Mouse (Mus musculus): ENCODE results near the gene Pomp. TPM values are rescaled to one million over a fixed set of nuclear protein-coding genes. Genes with fewer than 3 reads are reported as not detected.

Pomp gene
- total and polyA plus RNA-seq, 2 experiments from 2014 or later: 116 to 312 TPM

- TF ChIP-seq EP300 (IDR thresholded peaks at IDR 0.05; ENCODE audit: low read depth): no peak
- no peak for TF ChIP-seq CTCF (IDR thresholded peaks at IDR 0.05; ENCODE audit: low read depth)
- no peaks in the 10 kb centered on the region for H3K27me3 ChIP-seq (ENCODE audit: control insufficient read depth, insufficient read depth, low read length)
- DNase-seq (ENCODE audit: low spot score) (no peak), ATAC-seq (ENCODE audit: insufficient read depth, low read depth) (no peak)
- H3K4me2 ChIP-seq (ENCODE audit: low read depth, low read length): no peak overlapping the region
- no peak overlapping the region for H3K4me3 ChIP-seq (ENCODE audit: low read depth, low read length)
- no peaks in the 10 kb centered on the region for H3K36me3 ChIP-seq (replicated peaks; ENCODE audit: control insufficient read depth, insufficient read depth, low read length)
- H3K9me3 ChIP-seq (replicated peaks; ENCODE audit: control insufficient read depth, low read length): peaks cover 12% of the 10 kb centered on the region
- no peak overlapping the region for H3K9ac ChIP-seq (replicated peaks; ENCODE audit: low read depth, low read length)
- 86% methylated on average over 9 of the region's 9 CpGs for WGBS
- H3K4me1 ChIP-seq (ENCODE audit: control insufficient read depth, insufficient read depth): no peaks in the 10 kb centered on the region
- H3K27ac ChIP-seq (ENCODE audit: low read depth): no peak overlapping the region
Measured at GRCm38 (mm10) chr5:147817747-147818496, 42.3 kb upstream of the Pomp start.

- Histone ChIP-seq H3K36me3 (replicated peaks; ENCODE audit: control insufficient read depth, insufficient read depth, low read length) (no peaks in the 10 kb centered on the region), H3K27me3 (ENCODE audit: control insufficient read depth, insufficient read depth, low read length) (no peaks in the 10 kb centered on the region), H3K4me2 (ENCODE audit: low read depth, low read length) (no peak overlapping the region), H3K4me1 (ENCODE audit: control insufficient read depth, insufficient read depth) (no peaks in the 10 kb centered on the region), H3K4me3 (ENCODE audit: low read depth, low read length) (no peak overlapping the region), H3K27ac (ENCODE audit: low read depth) (no peak overlapping the region), H3K9me3 (replicated peaks; ENCODE audit: control insufficient read depth, low read length) (peaks cover 12% of the 10 kb centered on the region), H3K9ac (replicated peaks; ENCODE audit: low read depth, low read length) (no peak overlapping the region)
- 90% methylated on average over 8 of the region's 8 CpGs for WGBS
- DNase-seq (ENCODE audit: low spot score): no peak
- no peak for TF ChIP-seq CTCF (IDR thresholded peaks at IDR 0.05; ENCODE audit: low read depth)
- no peak for TF ChIP-seq EP300 (IDR thresholded peaks at IDR 0.05; ENCODE audit: low read depth)
- ATAC-seq (ENCODE audit: insufficient read depth, low read depth): no peak
Measured at GRCm38 (mm10) chr5:147818866-147819265, 41.4 kb upstream of the Pomp start.

- no peak for ATAC-seq (ENCODE audit: insufficient read depth, low read depth)
- Histone ChIP-seq H3K9me3 (replicated peaks; ENCODE audit: control insufficient read depth, low read length) (peaks cover 12% of the 10 kb centered on the region), H3K36me3 (replicated peaks; ENCODE audit: control insufficient read depth, insufficient read depth, low read length) (no peaks in the 10 kb centered on the region), H3K4me3 (ENCODE audit: low read depth, low read length) (no peak overlapping the region), H3K9ac (replicated peaks; ENCODE audit: low read depth, low read length) (no peak overlapping the region), H3K27ac (ENCODE audit: low read depth) (no peak overlapping the region), H3K4me2 (ENCODE audit: low read depth, low read length) (no peak overlapping the region), H3K27me3 (ENCODE audit: control insufficient read depth, insufficient read depth, low read length) (no peaks in the 10 kb centered on the region), H3K4me1 (ENCODE audit: control insufficient read depth, insufficient read depth) (no peaks in the 10 kb centered on the region)
- DNase-seq (ENCODE audit: low spot score): no peak
- WGBS: 82% methylated on average over 7 of the region's 7 CpGs
- TF ChIP-seq EP300 (IDR thresholded peaks at IDR 0.05; ENCODE audit: low read depth) (no peak), CTCF (IDR thresholded peaks at IDR 0.05; ENCODE audit: low read depth) (no peak)
Measured at GRCm38 (mm10) chr5:147819895-147820294, 40.4 kb upstream of the Pomp start.

DNA sequence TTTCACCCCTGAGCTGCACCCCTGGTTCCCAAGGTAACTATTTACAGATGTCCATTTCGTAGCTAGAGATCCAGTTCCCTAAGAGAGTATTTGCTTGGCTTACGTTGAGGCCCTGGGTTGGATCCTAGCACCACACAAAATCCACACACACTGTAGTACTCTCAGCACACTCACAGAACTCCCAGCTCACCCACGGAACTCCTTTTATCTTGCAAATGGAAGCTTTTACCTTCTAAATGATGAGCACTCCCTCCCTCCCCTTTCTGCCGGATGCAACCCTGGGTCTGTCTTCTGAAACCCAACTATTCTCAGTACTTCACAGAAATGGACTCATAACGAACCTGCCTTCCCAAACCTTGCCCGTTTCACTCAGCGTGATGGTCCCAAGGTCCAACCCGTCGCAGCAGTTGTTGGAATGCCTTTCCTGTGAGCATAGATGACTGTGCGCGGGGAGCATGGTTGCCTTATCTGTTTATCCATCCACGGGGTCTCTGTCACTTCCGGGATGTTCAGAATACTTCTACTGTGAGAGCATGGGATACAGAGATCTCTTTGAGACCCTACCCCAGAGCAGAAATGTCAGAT, 36.1 kb upstream of the Pomp start:
- H3K9ac ChIP-seq (replicated peaks; ENCODE audit: low read depth, low read length): no peak overlapping the region
- H3K36me3 ChIP-seq (replicated peaks; ENCODE audit: control insufficient read depth, insufficient read depth, low read length): no peaks in the 10 kb centered on the region
- peaks cover 5% of the 10 kb centered on the region; the same call in 1 of the 2 replicates for H3K9me3 ChIP-seq (replicated peaks; ENCODE audit: control insufficient read depth, low read length)
- no peak for ATAC-seq (ENCODE audit: insufficient read depth, low read depth)
- peaks cover 10% of the 10 kb centered on the region; the same call in 1 of the 2 replicates for H3K4me1 ChIP-seq (ENCODE audit: control insufficient read depth, insufficient read depth)
- H3K27me3 ChIP-seq (ENCODE audit: control insufficient read depth, insufficient read depth, low read length): no peaks in the 10 kb centered on the region
- no peak for TF ChIP-seq CTCF (IDR thresholded peaks at IDR 0.05; ENCODE audit: low read depth)
- no peak for TF ChIP-seq EP300 (IDR thresholded peaks at IDR 0.05; ENCODE audit: low read depth)
- no peak for DNase-seq (ENCODE audit: low spot score)
- H3K4me2 ChIP-seq (ENCODE audit: low read depth, low read length): no peak overlapping the region
- H3K4me3 ChIP-seq (ENCODE audit: low read depth, low read length): no peak overlapping the region
- H3K27ac ChIP-seq (ENCODE audit: low read depth): no peak overlapping the region
- WGBS: 76% methylated on average over 13 of the region's 13 CpGs

GRCm38 (mm10) chr5:147825375-147825969, 34.8 kb upstream of the Pomp start:
- H3K4me2 ChIP-seq (ENCODE audit: low read depth, low read length): peak overlapping the region; percentile 51
- DNase-seq (ENCODE audit: low spot score) (no peak), ATAC-seq (ENCODE audit: insufficient read depth, low read depth) (peak; percentile 60)
- H3K36me3 ChIP-seq (replicated peaks; ENCODE audit: control insufficient read depth, insufficient read depth, low read length): no peaks in the 10 kb centered on the region
- no peak overlapping the region for H3K9ac ChIP-seq (replicated peaks; ENCODE audit: low read depth, low read length)
- TF ChIP-seq CTCF (IDR thresholded peaks at IDR 0.05; ENCODE audit: low read depth): no peak
- H3K27me3 ChIP-seq (ENCODE audit: control insufficient read depth, insufficient read depth, low read length): no peaks in the 10 kb centered on the region
- H3K27ac ChIP-seq (ENCODE audit: low read depth): 0 out of 2 replicates have a peak overlapping the region, but pooled peaks have one; percentile 13
- peaks cover 10% of the 10 kb centered on the region; the same call in 1 of the 2 replicates for H3K4me1 ChIP-seq (ENCODE audit: control insufficient read depth, insufficient read depth)
- H3K9me3 ChIP-seq (replicated peaks; ENCODE audit: control insufficient read depth, low read length): no peaks in the 10 kb centered on the region
- WGBS: 17% methylated on average over 22 of the region's 22 CpGs
- peak overlapping the region; percentile 30 for H3K4me3 ChIP-seq (ENCODE audit: low read depth, low read length)
